Mouse (Mus musculus) ES-E14 (cell line): ENCODE results near the gene Hecw2.

ENCODE experiments used
- CHD2 ChIP-seq: IDR thresholded peaks from 2 replicates; pipeline ENCODE4 v1.6.1; 2014; ENCODE audit warnings: mild to moderate bottlenecking, low read depth, low read length, inconsistent platforms
- HCFC1 ChIP-seq: IDR thresholded peaks from 2 replicates; pipeline ENCODE4 v1.6.1; 2012; ENCODE audit warnings: low read length, inconsistent platforms, borderline replicate concordance; ENCODE audit not compliant: insufficient read depth
- MAFK ChIP-seq: IDR thresholded peaks from 2 replicates; pipeline ENCODE4 v1.6.1; 2014; ENCODE audit warnings: mild to moderate bottlenecking, low read depth, low read length, inconsistent platforms; ENCODE audit not compliant: insufficient read depth
- ZC3H11A ChIP-seq: IDR thresholded peaks from 2 replicates; pipeline ENCODE4 v1.6.1; 2012; ENCODE audit warnings: low read depth, mild to moderate bottlenecking, inconsistent platforms, low read length, borderline replicate concordance
- ZNF384 ChIP-seq: IDR thresholded peaks from 2 replicates; pipeline ENCODE4 v1.6.1; 2012; ENCODE audit warnings: low read depth, low read length, inconsistent platforms

GRCm38 (mm10) chr1:54059731-54060130, 135.2 kb downstream of the Hecw2 start:
- TF ChIP-seq MAFK (no peak), CHD2 (no peak), HCFC1 (no peak), ZNF384 (no peak), ZC3H11A (no peak)
